Mouse (Mus musculus): Measurements from ENCODE around the gene Itgb3bp. TPM values are rescaled to one million over a fixed set of nuclear protein-coding genes. Genes with fewer than 3 reads are reported as not detected.
A peak's percentile ranks its signal among the peaks of the same experiment; 100 is the strongest.

Itgb3bp gene
- polyA plus RNA-seq, 1 experiment from 2014 or later, result 36.2 TPM

DNA sequence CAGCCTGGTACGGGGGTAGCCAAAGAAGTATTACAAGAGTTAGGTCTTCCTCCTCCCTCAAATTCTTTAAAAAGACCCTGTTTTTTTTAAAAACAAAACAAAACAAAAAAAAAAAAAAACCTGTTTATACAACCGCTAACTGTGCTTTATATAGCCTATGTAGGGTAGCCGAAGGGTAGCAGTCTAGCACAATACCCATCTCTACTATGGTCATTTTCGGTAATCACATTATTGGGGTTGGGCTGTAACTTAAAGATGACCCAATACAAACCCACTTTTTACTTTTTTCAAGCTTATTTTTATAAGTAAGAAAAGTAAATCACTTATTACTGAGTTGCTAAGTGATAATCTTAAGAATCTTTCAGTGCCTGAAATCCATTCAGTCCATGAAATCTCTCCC lies 101.3 kb downstream of the Itgb3bp start:
- ATAC-seq (replicated peaks; ENCODE audit: low FRiP score, low TSS enrichment, low read depth) (no peak), DNase-seq (ENCODE audit: low spot score) (no peak)
- 51% methylated on average over 4 of the region's 4 CpGs for WGBS
- peaks cover 12% of the 10 kb centered on the region for H3K4me1 ChIP-seq (replicated peaks; ENCODE audit: control insufficient read depth, insufficient read depth, low read length)
- H3K27ac ChIP-seq (ENCODE audit: low read depth), result no peak overlapping the region
- H3K9me3 ChIP-seq (ENCODE audit: control insufficient read depth, low read length), result no peaks in the 10 kb centered on the region
- peak overlapping the region; percentile 62 for H3K4me2 ChIP-seq (ENCODE audit: low read length)
- no peaks in the 10 kb centered on the region for H3K27me3 ChIP-seq (replicated peaks; ENCODE audit: control insufficient read depth, insufficient read depth, low read length)
- H3K36me3 ChIP-seq (ENCODE audit: control insufficient read depth, insufficient read depth, low read length), result no peaks in the 10 kb centered on the region
- peak overlapping the region; percentile 96 for H3K4me3 ChIP-seq (ENCODE audit: low read depth, low read length)
- peak overlapping the region; percentile 84 for H3K9ac ChIP-seq (ENCODE audit: low read length)

DNA sequence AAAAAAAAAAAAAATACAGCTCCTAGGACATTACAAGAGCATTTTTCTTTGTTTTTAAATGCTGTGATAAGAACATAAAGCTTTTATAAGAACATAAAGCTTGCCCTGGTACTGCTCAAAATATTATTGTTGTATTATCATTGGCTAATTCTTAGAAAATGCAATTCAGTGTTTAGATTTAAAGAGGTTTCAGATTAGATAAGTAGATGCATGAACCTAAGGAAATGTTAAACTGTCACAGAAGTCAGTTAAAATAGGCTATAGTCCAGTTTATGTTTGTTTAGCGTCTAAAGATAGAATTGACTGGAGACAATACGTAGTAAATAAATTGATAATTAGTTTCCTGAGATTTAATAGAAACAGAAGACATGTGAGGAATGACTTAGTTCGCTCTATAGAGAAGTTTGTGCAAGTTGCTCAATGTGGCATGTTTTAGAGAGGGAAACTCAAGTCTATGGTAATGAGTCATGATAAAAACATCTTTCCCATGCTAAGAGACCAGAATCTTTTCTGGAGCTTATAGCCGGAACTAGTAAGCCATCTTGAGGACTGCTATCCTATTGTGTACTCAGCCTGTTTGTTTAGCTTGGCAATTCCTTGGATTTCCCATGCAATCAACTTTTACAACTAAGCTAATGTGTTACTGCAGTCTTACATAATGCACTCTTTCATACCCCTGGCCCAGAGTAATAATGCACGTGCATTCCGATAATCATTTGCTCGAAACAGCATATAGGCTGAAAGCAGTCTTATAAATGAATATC lies 112.7 kb downstream of the Itgb3bp start:
- H3K9ac ChIP-seq (ENCODE audit: low read length), result no peak overlapping the region
- 76% methylated on average over 7 of the region's 7 CpGs for WGBS
- H3K27ac ChIP-seq (ENCODE audit: low read depth), result no peak overlapping the region
- ATAC-seq (replicated peaks; ENCODE audit: low FRiP score, low TSS enrichment, low read depth) (peak; percentile 88), DNase-seq (ENCODE audit: low spot score) (no peak)
- no peak overlapping the region for H3K4me3 ChIP-seq (ENCODE audit: low read depth, low read length)
- no peaks in the 10 kb centered on the region for H3K27me3 ChIP-seq (replicated peaks; ENCODE audit: control insufficient read depth, insufficient read depth, low read length)
- no peaks in the 10 kb centered on the region for H3K9me3 ChIP-seq (ENCODE audit: control insufficient read depth, low read length)
- H3K4me2 ChIP-seq (ENCODE audit: low read length), result no peak overlapping the region
- H3K36me3 ChIP-seq (ENCODE audit: control insufficient read depth, insufficient read depth, low read length), result no peaks in the 10 kb centered on the region
- no peaks in the 10 kb centered on the region for H3K4me1 ChIP-seq (replicated peaks; ENCODE audit: control insufficient read depth, insufficient read depth, low read length)

DNA sequence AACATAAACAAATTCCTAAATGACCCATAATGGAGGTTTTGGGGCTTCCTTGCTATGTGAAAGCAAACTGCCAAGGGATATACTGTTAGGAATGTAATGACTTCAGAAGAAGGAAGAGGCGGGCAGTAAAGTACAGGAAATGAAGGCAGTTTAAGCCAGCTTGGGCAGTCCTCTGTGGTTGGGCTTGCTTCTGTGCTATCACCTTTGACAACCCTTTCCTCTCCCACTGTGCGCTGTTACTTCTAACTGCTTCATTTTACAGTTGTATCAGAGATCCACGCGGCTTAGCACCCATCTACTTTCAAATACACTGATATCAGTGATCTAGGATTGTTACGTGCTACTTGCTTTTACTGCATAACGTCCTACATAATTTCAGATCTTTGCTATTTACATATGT lies 137.2 kb downstream of the Itgb3bp start:
- Histone ChIP-seq H3K9me3 (ENCODE audit: control insufficient read depth, low read length) (no peaks in the 10 kb centered on the region), H3K27me3 (replicated peaks; ENCODE audit: control insufficient read depth, insufficient read depth, low read length) (no peaks in the 10 kb centered on the region), H3K27ac (ENCODE audit: low read depth) (no peak overlapping the region), H3K36me3 (ENCODE audit: control insufficient read depth, insufficient read depth, low read length) (no peaks in the 10 kb centered on the region), H3K4me2 (ENCODE audit: low read length) (no peak overlapping the region), H3K4me3 (ENCODE audit: low read depth, low read length) (no peak overlapping the region), H3K4me1 (replicated peaks; ENCODE audit: control insufficient read depth, insufficient read depth, low read length) (no peaks in the 10 kb centered on the region), H3K9ac (ENCODE audit: low read length) (no peak overlapping the region)
- WGBS, result 89% methylated on average over 6 of the region's 6 CpGs
- DNase-seq (ENCODE audit: low spot score) (no peak), ATAC-seq (replicated peaks; ENCODE audit: low FRiP score, low TSS enrichment, low read depth) (no peak)

DNA sequence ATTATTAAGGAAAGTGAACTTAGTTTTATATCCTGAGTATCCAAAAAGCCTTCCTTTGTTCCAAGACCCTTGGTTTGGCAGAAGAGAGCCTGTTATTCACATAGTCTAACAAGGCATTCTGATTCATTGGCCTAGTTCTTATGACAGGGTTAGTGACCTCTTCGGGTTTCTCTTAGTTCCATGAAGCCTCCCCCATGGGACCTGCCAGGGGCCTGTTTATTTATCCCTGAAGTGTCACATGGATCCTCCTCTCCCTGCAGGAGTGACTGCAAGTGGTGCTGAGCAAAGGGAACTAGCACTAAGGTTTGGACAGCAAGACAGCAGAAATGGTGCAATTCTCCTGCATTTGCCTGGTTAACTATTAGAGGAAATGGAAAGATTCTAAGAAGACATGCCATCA lies 156.6 kb downstream of the Itgb3bp start:
- Histone ChIP-seq H3K4me1 (replicated peaks; ENCODE audit: control insufficient read depth, insufficient read depth, low read length) (no peaks in the 10 kb centered on the region), H3K9me3 (ENCODE audit: control insufficient read depth, low read length) (no peaks in the 10 kb centered on the region), H3K36me3 (ENCODE audit: control insufficient read depth, insufficient read depth, low read length) (no peaks in the 10 kb centered on the region), H3K4me3 (ENCODE audit: low read depth, low read length) (no peak overlapping the region), H3K27me3 (replicated peaks; ENCODE audit: control insufficient read depth, insufficient read depth, low read length) (no peaks in the 10 kb centered on the region), H3K27ac (ENCODE audit: low read depth) (no peak overlapping the region), H3K4me2 (ENCODE audit: low read length) (no peak overlapping the region), H3K9ac (ENCODE audit: low read length) (no peak overlapping the region)
- DNase-seq (ENCODE audit: low spot score), result no peak
- no peak for ATAC-seq (replicated peaks; ENCODE audit: low FRiP score, low TSS enrichment, low read depth)
- WGBS, result 38% methylated on average over 1 of the region's 1 CpGs

DNA sequence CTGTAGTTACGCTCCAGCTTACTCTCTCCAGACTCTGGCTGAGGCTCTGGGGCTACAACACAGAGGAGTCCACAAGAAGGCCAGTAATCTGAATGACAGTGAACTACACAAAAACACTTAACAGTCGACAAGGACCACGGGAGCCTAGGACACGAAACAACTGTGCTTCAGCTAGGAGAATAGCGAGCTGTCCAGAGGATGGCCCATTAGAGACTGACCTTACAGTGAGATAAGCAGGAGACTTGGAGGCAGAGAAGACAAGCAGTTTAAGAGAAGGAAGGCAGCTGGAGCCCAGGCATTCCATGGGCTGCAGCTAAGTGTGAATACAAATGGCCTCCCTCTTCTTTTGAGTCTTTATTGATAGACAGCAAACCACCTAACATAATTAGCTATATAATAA lies 159.1 kb downstream of the Itgb3bp start:
- H3K27me3 ChIP-seq (replicated peaks; ENCODE audit: control insufficient read depth, insufficient read depth, low read length), result no peaks in the 10 kb centered on the region
- no peaks in the 10 kb centered on the region for H3K9me3 ChIP-seq (ENCODE audit: control insufficient read depth, low read length)
- no peak overlapping the region for H3K4me3 ChIP-seq (ENCODE audit: low read depth, low read length)
- H3K27ac ChIP-seq (ENCODE audit: low read depth), result no peak overlapping the region
- DNase-seq (ENCODE audit: low spot score) (no peak), ATAC-seq (replicated peaks; ENCODE audit: low FRiP score, low TSS enrichment, low read depth) (no peak)
- no peak overlapping the region for H3K4me2 ChIP-seq (ENCODE audit: low read length)
- H3K36me3 ChIP-seq (ENCODE audit: control insufficient read depth, insufficient read depth, low read length), result 0 out of 2 replicates have a peak, but pooled peaks cover 2% of the 10 kb centered on the region
- 86% methylated on average over 5 of the region's 5 CpGs for WGBS
- H3K4me1 ChIP-seq (replicated peaks; ENCODE audit: control insufficient read depth, insufficient read depth, low read length), result no peaks in the 10 kb centered on the region
- H3K9ac ChIP-seq (ENCODE audit: low read length), result no peak overlapping the region

DNA sequence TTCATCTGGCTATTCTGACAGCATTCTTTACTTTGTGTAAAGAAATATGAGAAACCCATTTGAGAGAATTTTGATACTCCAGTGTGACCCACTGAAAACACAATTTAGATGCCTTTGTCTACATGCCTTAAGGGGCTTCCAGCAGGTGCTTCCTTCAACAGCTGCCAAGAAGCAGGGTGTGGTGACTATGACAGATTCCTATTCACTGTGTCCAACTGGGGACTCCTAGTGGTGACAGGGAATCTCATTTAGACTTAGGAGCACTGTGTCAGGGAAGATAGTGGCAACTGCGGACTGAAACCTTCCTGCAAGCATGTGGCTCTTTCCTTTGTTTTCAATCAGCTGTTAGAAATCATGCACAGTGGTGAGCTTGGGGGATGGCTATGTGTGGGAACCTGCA lies 162.9 kb downstream of the Itgb3bp start:
- no peak overlapping the region for H3K4me3 ChIP-seq (ENCODE audit: low read depth, low read length)
- H3K36me3 ChIP-seq (ENCODE audit: control insufficient read depth, insufficient read depth, low read length), result 0 out of 2 replicates have a peak, but pooled peaks cover 2% of the 10 kb centered on the region
- no peaks in the 10 kb centered on the region for H3K4me1 ChIP-seq (replicated peaks; ENCODE audit: control insufficient read depth, insufficient read depth, low read length)
- H3K4me2 ChIP-seq (ENCODE audit: low read length), result no peak overlapping the region
- H3K27me3 ChIP-seq (replicated peaks; ENCODE audit: control insufficient read depth, insufficient read depth, low read length), result no peaks in the 10 kb centered on the region
- H3K9ac ChIP-seq (ENCODE audit: low read length), result no peak overlapping the region
- no peak overlapping the region for H3K27ac ChIP-seq (ENCODE audit: low read depth)
- DNase-seq (ENCODE audit: low spot score), result no peak
- 52% methylated on average over 1 of the region's 1 CpGs for WGBS
- ATAC-seq (replicated peaks; ENCODE audit: low FRiP score, low TSS enrichment, low read depth), result no peak
- no peaks in the 10 kb centered on the region for H3K9me3 ChIP-seq (ENCODE audit: control insufficient read depth, low read length)

DNA sequence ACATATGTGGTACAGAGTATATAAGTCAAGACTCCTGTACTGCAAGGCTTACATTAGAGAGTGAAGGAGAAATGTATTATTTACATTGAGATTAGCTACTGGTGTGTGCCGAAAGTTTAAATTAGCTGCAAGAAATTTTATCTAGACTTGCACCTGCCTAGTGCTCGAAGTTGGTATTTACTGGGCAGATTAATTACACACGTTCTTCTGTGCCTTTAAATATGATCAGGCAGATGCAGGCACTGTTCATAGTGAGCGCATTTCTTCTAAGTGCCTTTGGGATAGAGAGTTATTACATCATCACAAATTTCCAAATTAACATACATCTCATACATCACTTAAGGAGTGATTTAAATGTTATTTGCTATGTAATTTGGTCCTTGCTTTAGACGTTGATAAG lies 163.3 kb downstream of the Itgb3bp start:
- H3K4me2 ChIP-seq (ENCODE audit: low read length), result no peak overlapping the region
- no peaks in the 10 kb centered on the region for H3K27me3 ChIP-seq (replicated peaks; ENCODE audit: control insufficient read depth, insufficient read depth, low read length)
- H3K9me3 ChIP-seq (ENCODE audit: control insufficient read depth, low read length), result no peaks in the 10 kb centered on the region
- H3K9ac ChIP-seq (ENCODE audit: low read length), result no peak overlapping the region
- H3K4me3 ChIP-seq (ENCODE audit: low read depth, low read length), result no peak overlapping the region
- WGBS, result 72% methylated on average over 5 of the region's 5 CpGs
- H3K36me3 ChIP-seq (ENCODE audit: control insufficient read depth, insufficient read depth, low read length), result 0 out of 2 replicates have a peak, but pooled peaks cover 2% of the 10 kb centered on the region
- H3K27ac ChIP-seq (ENCODE audit: low read depth), result no peak overlapping the region
- ATAC-seq (replicated peaks; ENCODE audit: low FRiP score, low TSS enrichment, low read depth), result no peak
- no peaks in the 10 kb centered on the region for H3K4me1 ChIP-seq (replicated peaks; ENCODE audit: control insufficient read depth, insufficient read depth, low read length)
- no peak for DNase-seq (ENCODE audit: low spot score)

DNA sequence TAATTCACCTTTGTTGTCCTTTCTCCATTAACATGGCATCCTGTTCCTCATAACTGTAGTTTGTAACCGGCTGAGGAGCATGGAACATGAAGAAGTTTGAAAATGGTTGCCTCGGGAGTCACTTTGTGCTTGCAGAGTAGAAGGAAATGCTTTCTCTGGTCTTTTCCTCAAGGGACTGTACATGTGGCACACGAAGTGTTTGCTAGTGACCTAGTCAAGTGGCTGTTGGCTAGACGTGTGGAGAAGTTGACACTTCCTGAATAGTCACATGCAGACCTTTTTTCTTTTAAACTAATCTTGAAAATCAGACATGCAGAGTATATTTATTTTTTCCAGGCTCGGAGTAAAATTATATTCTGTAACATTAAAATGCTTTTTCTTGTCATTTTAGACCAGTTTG lies 177.2 kb downstream of the Itgb3bp start:
- Histone ChIP-seq H3K27ac (ENCODE audit: low read depth) (no peak overlapping the region), H3K36me3 (ENCODE audit: control insufficient read depth, insufficient read depth, low read length) (peaks cover 19% of the 10 kb centered on the region; the same call in 1 of the 2 replicates), H3K9ac (ENCODE audit: low read length) (no peak overlapping the region), H3K9me3 (ENCODE audit: control insufficient read depth, low read length) (no peaks in the 10 kb centered on the region), H3K4me3 (ENCODE audit: low read depth, low read length) (no peak overlapping the region), H3K27me3 (replicated peaks; ENCODE audit: control insufficient read depth, insufficient read depth, low read length) (no peaks in the 10 kb centered on the region), H3K4me1 (replicated peaks; ENCODE audit: control insufficient read depth, insufficient read depth, low read length) (no peaks in the 10 kb centered on the region), H3K4me2 (ENCODE audit: low read length) (no peak overlapping the region)
- DNase-seq (ENCODE audit: low spot score) (no peak), ATAC-seq (replicated peaks; ENCODE audit: low FRiP score, low TSS enrichment, low read depth) (no peak)
- 90% methylated on average over 5 of the region's 5 CpGs for WGBS

DNA sequence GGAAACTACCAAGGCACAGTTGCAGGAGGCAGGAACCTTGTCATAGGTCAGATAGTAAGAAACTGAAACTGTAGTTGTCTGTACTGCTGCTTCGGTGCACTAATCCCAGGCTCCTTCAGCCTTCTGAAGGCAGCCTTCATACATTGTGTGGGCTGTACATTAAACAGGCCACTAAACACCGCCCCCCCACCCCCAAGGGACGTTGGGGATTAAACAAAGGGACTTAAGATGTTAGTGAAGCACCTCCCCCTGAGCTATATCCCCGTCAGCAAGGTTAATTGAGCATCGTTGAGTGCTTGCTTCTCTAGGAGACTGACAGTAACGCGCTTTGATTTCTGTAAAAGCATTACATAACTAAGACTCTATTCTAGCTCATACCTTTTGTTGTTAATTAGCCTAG lies 189.8 kb downstream of the Itgb3bp start:
- H3K4me1 ChIP-seq (replicated peaks; ENCODE audit: control insufficient read depth, insufficient read depth, low read length), result no peaks in the 10 kb centered on the region
- no peaks in the 10 kb centered on the region for H3K9me3 ChIP-seq (ENCODE audit: control insufficient read depth, low read length)
- no peak for ATAC-seq (replicated peaks; ENCODE audit: low FRiP score, low TSS enrichment, low read depth)
- H3K27ac ChIP-seq (ENCODE audit: low read depth), result no peak overlapping the region
- no peak overlapping the region for H3K4me2 ChIP-seq (ENCODE audit: low read length)
- peaks cover 3% of the 10 kb centered on the region; the same call in 1 of the 2 replicates for H3K36me3 ChIP-seq (ENCODE audit: control insufficient read depth, insufficient read depth, low read length)
- no peaks in the 10 kb centered on the region for H3K27me3 ChIP-seq (replicated peaks; ENCODE audit: control insufficient read depth, insufficient read depth, low read length)
- DNase-seq (ENCODE audit: low spot score), result no peak
- H3K4me3 ChIP-seq (ENCODE audit: low read depth, low read length), result no peak overlapping the region
- 63% methylated on average over 7 of the region's 7 CpGs for WGBS
- no peak overlapping the region for H3K9ac ChIP-seq (ENCODE audit: low read length)

Measured in intestine, embryonic 14.5 days (tissue).